Mouse (Mus musculus) neural tube, embryonic 12.5 days (tissue): ENCODE results near the gene Scgn. TPM values are rescaled to one million over a fixed set of nuclear protein-coding genes. Genes with fewer than 3 reads are reported as not detected.

Experiments
- ATAC-seq: fragments of 200-750 bp; cut with Nextera tagmentation; 2 replicates; pipeline ENCODE4 v1.8.0; 2017; ENCODE audit warnings: low read depth, mild to moderate bottlenecking, moderate TSS enrichment, moderate library complexity; ENCODE audit not compliant: low FRiP score
- H3K27ac ChIP-seq: fragments of 300-500 bp; sonication (generic); 2 replicates; pipeline ENCODE4 v1.5.1; 2016
- H3K27me3 ChIP-seq: fragments of 300-500 bp; sonication (generic); replicated peaks from 2 replicates; pipeline ENCODE4 v1.6.1; 2016; ENCODE audit warnings: mild to moderate bottlenecking
- H3K36me3 ChIP-seq: fragments of 300-500 bp; sonication (generic); 2 replicates; pipeline ENCODE4 v1.6.1; 2016; ENCODE audit warnings: mild to moderate bottlenecking
- H3K4me1 ChIP-seq: fragments of 300-500 bp; sonication (generic); 2 replicates; pipeline ENCODE4 v1.6.1; 2016
- H3K4me2 ChIP-seq: fragments of 300-500 bp; sonication (generic); replicated peaks from 2 replicates; pipeline ENCODE4 v1.6.1; 2016; ENCODE audit warnings: mild to moderate bottlenecking
- H3K4me3 ChIP-seq: fragments of 300-500 bp; sonication (generic); 2 replicates; pipeline ENCODE4 v1.5.1; 2016
- H3K9ac ChIP-seq: fragments of 300-500 bp; sonication (generic); 2 replicates; pipeline ENCODE4 v1.6.1; 2016; ENCODE audit warnings: mild to moderate bottlenecking
- H3K9me3 ChIP-seq: fragments of 300-500 bp; sonication (generic); 2 replicates; pipeline ENCODE4 v1.6.1; 2016; ENCODE audit warnings: mild to moderate bottlenecking
- WGBS: fragments of 180-500 bp; shearing (Covaris S2); methylation state at CpG from one replicate; pipeline ENCODE4 v1.1.7; 2016; 5-methylcytosine and 5-hydroxymethylcytosine counted together
- polyA plus RNA-seq: library from polyadenylated mRNA; unstranded; fragments of >200 nt; fragmentation: Nextera tagmentation; extraction: Ambion mirVana; gene quantifications from 2 replicates; pipeline ENCODE4 v1.2.1, GENCODE M21; 2016

The Scgn gene
- polyA plus RNA-seq, 1 experiment from 2014 or later = 0.79 TPM

GRCm38 (mm10) chr13:23990451-23990850 lies 563 bp downstream of the Scgn start:
- no peak overlapping the region for H3K9ac ChIP-seq
- no peak overlapping the region for H3K27ac ChIP-seq
- no peaks in the 10 kb centered on the region for H3K36me3 ChIP-seq
- no peak overlapping the region for H3K4me3 ChIP-seq
- peaks cover 4% of the 10 kb centered on the region for H3K4me1 ChIP-seq
- WGBS = 25% methylated on average over 5 of the region's 5 CpGs
- H3K4me2 ChIP-seq = peak overlapping the region; percentile 59
- H3K9me3 ChIP-seq = no peaks in the 10 kb centered on the region
- H3K27me3 ChIP-seq = peaks cover 13% of the 10 kb centered on the region
- no peak for ATAC-seq

GRCm38 (mm10) chr13:23985130-23985529 lies 5.9 kb downstream of the Scgn start:
- Histone ChIP-seq H3K4me2 (no peak overlapping the region), H3K4me3 (no peak overlapping the region), H3K9me3 (no peaks in the 10 kb centered on the region), H3K36me3 (no peaks in the 10 kb centered on the region), H3K9ac (no peak overlapping the region), H3K4me1 (no peaks in the 10 kb centered on the region), H3K27me3 (no peaks in the 10 kb centered on the region), H3K27ac (no peak overlapping the region)
- no peak for ATAC-seq
- WGBS = 42% methylated on average over 3 of the region's 3 CpGs

GRCm38 (mm10) chr13:23972271-23972670 lies 18.7 kb downstream of the Scgn start:
- ATAC-seq = no peak
- no peak overlapping the region for H3K27ac ChIP-seq
- H3K36me3 ChIP-seq = no peaks in the 10 kb centered on the region
- no peak overlapping the region for H3K9ac ChIP-seq
- no peak overlapping the region for H3K4me2 ChIP-seq
- 80% methylated on average over 5 of the region's 5 CpGs for WGBS
- H3K4me1 ChIP-seq = no peaks in the 10 kb centered on the region
- H3K27me3 ChIP-seq = no peaks in the 10 kb centered on the region
- H3K4me3 ChIP-seq = no peak overlapping the region
- H3K9me3 ChIP-seq = no peaks in the 10 kb centered on the region

GRCm38 (mm10) chr13:23971870-23972269 lies 19.1 kb downstream of the Scgn start:
- Histone ChIP-seq H3K4me1 (no peaks in the 10 kb centered on the region), H3K4me3 (no peak overlapping the region), H3K36me3 (no peaks in the 10 kb centered on the region), H3K9ac (no peak overlapping the region), H3K27me3 (no peaks in the 10 kb centered on the region), H3K9me3 (no peaks in the 10 kb centered on the region), H3K4me2 (no peak overlapping the region), H3K27ac (no peak overlapping the region)
- no peak for ATAC-seq
- WGBS = 80% methylated on average over 2 of the region's 2 CpGs

- Histone ChIP-seq H3K27ac (no peak overlapping the region), H3K36me3 (no peaks in the 10 kb centered on the region), H3K9me3 (no peaks in the 10 kb centered on the region), H3K4me1 (no peaks in the 10 kb centered on the region), H3K4me3 (no peak overlapping the region), H3K27me3 (no peaks in the 10 kb centered on the region), H3K4me2 (no peak overlapping the region), H3K9ac (no peak overlapping the region)
- no peak for ATAC-seq
- 86% methylated on average over 2 of the region's 2 CpGs for WGBS
Measured at GRCm38 (mm10) chr13:23964909-23965308, 26.1 kb downstream of the Scgn start.

- Histone ChIP-seq H3K4me2 (no peak overlapping the region), H3K4me3 (no peak overlapping the region), H3K27ac (no peak overlapping the region), H3K4me1 (no peaks in the 10 kb centered on the region), H3K36me3 (no peaks in the 10 kb centered on the region), H3K9me3 (no peaks in the 10 kb centered on the region), H3K9ac (no peak overlapping the region), H3K27me3 (no peaks in the 10 kb centered on the region)
- 39% methylated on average over 2 of the region's 2 CpGs for WGBS
- ATAC-seq = no peak
Measured at GRCm38 (mm10) chr13:23959776-23960175, 31.2 kb downstream of the Scgn start.

GRCm38 (mm10) chr13:23950928-23951327 lies 40.1 kb downstream of the Scgn start:
- Histone ChIP-seq H3K4me2 (no peak overlapping the region), H3K9ac (no peak overlapping the region), H3K9me3 (no peaks in the 10 kb centered on the region), H3K27ac (no peak overlapping the region), H3K4me1 (no peaks in the 10 kb centered on the region), H3K36me3 (no peaks in the 10 kb centered on the region), H3K27me3 (no peaks in the 10 kb centered on the region), H3K4me3 (no peak overlapping the region)
- WGBS = 80% methylated on average over 3 of the region's 3 CpGs
- ATAC-seq = no peak

- H3K4me2 ChIP-seq = no peak overlapping the region
Measured at GRCm38 (mm10) chr13:23949484-23950246, 41.3 kb downstream of the Scgn start.

GRCm38 (mm10) chr13:23946254-23946653 lies 44.8 kb downstream of the Scgn start:
- Histone ChIP-seq H3K27me3 (no peaks in the 10 kb centered on the region), H3K27ac (no peak overlapping the region), H3K9me3 (no peaks in the 10 kb centered on the region), H3K36me3 (no peaks in the 10 kb centered on the region), H3K4me1 (no peaks in the 10 kb centered on the region), H3K4me2 (no peak overlapping the region), H3K4me3 (no peak overlapping the region), H3K9ac (no peak overlapping the region)
- ATAC-seq = no peak
- 10% methylated on average over 2 of the region's 2 CpGs for WGBS

More at GRCm38 (mm10) chr13:23949484-23950246, 41.3 kb downstream of the Scgn start:
- peak; percentile 75 for ATAC-seq
- no peaks in the 10 kb centered on the region for H3K27me3 ChIP-seq
- no peaks in the 10 kb centered on the region for H3K9me3 ChIP-seq
- H3K9ac ChIP-seq = no peak overlapping the region
- H3K4me3 ChIP-seq = no peak overlapping the region
- H3K36me3 ChIP-seq = no peaks in the 10 kb centered on the region
- no peaks in the 10 kb centered on the region for H3K4me1 ChIP-seq
- 39% methylated on average over 14 of the region's 14 CpGs for WGBS
- H3K27ac ChIP-seq = no peak overlapping the region

GRCm38 (mm10) chr13:23942861-23943260 lies 48.2 kb downstream of the Scgn start:
- no peak for ATAC-seq
- H3K4me1 ChIP-seq = no peaks in the 10 kb centered on the region
- WGBS = 53% methylated on average over 2 of the region's 2 CpGs
- H3K9ac ChIP-seq = no peak overlapping the region
- H3K36me3 ChIP-seq = no peaks in the 10 kb centered on the region
- no peaks in the 10 kb centered on the region for H3K9me3 ChIP-seq
- H3K27me3 ChIP-seq = no peaks in the 10 kb centered on the region
- no peak overlapping the region for H3K4me3 ChIP-seq
- H3K27ac ChIP-seq = no peak overlapping the region
- H3K4me2 ChIP-seq = no peak overlapping the region

GRCm38 (mm10) chr13:23940291-23940690 lies 50.7 kb downstream of the Scgn start:
- Histone ChIP-seq H3K4me1 (no peaks in the 10 kb centered on the region), H3K27me3 (no peaks in the 10 kb centered on the region), H3K4me2 (no peak overlapping the region), H3K36me3 (no peaks in the 10 kb centered on the region), H3K9ac (no peak overlapping the region), H3K27ac (no peak overlapping the region), H3K9me3 (no peaks in the 10 kb centered on the region), H3K4me3 (no peak overlapping the region)
- no peak for ATAC-seq
- 59% methylated on average over 6 of the region's 6 CpGs for WGBS

- no peaks in the 10 kb centered on the region for H3K27me3 ChIP-seq
- no peaks in the 10 kb centered on the region for H3K36me3 ChIP-seq
- no peak overlapping the region for H3K4me2 ChIP-seq
- ATAC-seq = no peak
- H3K9ac ChIP-seq = no peak overlapping the region
- peaks cover 4% of the 10 kb centered on the region for H3K9me3 ChIP-seq
- no peak overlapping the region for H3K4me3 ChIP-seq
- H3K27ac ChIP-seq = no peak overlapping the region
- H3K4me1 ChIP-seq = no peaks in the 10 kb centered on the region
- WGBS = 81% methylated on average over 1 of the region's 1 CpGs
Measured at GRCm38 (mm10) chr13:23938699-23939098, 52.3 kb downstream of the Scgn start.

DNA sequence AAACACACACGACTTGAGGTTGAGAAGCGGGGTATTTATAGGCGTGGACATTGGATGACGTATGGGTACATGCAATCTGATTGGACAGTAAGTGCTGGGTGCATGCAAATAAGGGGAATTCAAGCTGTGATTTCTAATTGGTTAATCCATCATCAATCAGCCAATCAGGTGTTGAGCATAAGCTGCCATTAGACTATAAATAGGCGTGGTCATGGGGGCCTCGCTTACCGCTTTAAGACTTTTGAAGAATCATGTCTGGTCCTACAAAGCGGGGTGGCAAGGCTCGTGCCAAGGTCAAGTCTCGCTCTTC lies 56.8 kb downstream of the Scgn start, which contains the start of gene Hist1h2aa:
TSS of gene Hist1h2aa (plus strand) at position 252 of the 310 bp plus-strand sequence.
- Histone ChIP-seq H3K9ac (no peak within 1 kb of the TSS), H3K4me2 (no peak within 1 kb of the TSS), H3K4me3 (no peak within 1 kb of the TSS), H3K9me3 (peaks cover 4% of the 10 kb centered on the region), H3K4me1 (no peaks in the 10 kb centered on the region), H3K27ac (no peak within 1 kb of the TSS), H3K36me3 (no peaks in the 10 kb centered on the region), H3K27me3 (no peaks in the 10 kb centered on the region)
- ATAC-seq = no peak
- WGBS = 91% methylated on average over 10 of the region's 10 CpGs
